Mouse (Mus musculus): Measurements from ENCODE around the gene Acsbg2.

Gene Acsbg2

DNA sequence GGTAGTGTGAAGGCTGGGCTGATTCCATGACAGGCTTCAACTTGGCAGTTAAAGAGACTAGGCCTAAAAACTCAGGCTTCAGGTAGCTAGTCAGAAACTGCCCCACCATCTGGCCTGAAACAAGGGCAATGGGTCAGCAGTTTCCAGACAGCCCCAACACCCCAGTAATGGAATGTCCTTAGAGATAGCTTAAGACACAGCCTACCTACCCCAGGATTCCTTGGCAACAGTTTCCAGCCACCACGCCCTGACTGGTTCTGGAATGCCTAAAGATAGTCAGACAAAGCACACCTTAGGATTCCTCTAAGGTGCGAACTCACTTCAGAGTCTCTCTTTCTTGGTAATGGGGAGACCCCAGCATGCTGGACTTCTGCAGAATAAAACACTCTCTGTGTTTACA lies 51.9 kb downstream of the Acsbg2 start:
- no peak for DNase-seq (ENCODE audit: low read depth)

DNA sequence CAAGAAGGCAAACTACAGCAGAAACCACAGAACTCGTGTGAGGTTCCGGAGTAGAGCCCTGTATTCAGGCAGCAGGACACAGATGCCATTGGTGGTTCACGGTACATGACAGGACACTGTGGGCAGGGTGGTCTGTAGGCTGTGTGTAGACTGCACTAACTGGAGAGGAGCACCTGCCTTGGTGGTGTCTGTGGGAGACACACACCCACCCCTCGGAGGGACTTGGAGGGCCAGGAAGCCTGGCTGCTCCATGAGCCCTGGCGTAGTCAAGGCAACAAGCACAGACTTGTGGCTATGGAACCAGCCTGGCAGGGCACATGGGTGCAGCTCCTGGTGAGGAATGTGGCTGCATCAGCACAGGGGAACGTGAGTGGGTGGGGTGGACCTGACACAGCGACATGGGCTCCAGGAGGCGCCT lies 54.5 kb downstream of the Acsbg2 start:
- DNase-seq (ENCODE audit: low read depth): no peak

DNA sequence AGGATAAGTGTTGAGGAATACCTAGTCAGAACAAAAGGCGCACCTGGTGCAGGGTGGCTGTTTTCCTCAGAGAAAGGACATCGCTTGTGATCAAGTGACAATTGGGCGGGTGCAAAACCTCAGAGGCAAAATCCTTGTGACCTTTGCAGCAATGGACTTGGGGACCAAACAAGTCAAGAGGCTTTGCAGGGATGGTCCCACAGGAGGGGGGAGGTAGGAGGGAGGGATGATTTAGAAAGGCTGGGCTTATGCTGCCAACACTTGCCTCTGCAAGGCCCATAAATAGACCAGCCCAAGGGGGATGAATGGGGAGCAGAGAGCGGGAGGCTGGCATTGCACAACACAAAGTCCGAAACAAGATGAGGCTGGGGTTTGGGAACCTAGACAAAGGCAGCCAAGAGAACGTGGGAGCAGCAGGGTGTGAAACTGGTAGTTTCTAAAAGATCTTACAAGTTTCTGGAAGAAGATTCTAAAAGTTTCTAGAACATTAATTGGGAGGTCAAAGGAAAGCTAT lies 55.2 kb downstream of the Acsbg2 start:
- DNase-seq (ENCODE audit: low read depth): no peak

DNA sequence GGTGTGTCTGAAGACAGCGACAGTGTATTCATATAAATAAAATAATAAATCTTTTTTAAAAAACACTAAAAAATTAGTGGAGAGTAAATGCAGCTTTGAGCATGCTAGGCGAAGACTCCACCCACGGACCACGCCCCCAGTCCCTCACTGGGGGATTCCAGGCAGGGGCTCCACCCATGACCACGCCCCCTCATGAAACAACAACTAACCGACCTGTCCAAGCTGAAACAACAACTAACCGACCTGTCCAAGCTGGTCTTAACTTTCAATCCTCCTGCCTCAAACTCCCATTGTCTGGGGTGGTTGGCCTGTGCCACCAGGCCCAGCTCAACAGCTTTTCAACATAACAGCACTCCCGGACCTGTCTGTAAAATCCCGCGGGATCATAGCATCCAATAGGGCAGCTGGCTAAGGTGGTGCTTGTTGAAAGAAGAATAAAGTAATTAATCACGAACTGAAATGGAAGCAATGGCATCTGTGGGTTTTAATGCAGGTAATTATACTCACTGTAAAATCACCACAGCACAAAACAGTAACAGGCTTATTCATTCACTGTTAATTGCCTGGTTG lies 56.1 kb downstream of the Acsbg2 start:
- no peak for DNase-seq (ENCODE audit: low read depth)

DNA sequence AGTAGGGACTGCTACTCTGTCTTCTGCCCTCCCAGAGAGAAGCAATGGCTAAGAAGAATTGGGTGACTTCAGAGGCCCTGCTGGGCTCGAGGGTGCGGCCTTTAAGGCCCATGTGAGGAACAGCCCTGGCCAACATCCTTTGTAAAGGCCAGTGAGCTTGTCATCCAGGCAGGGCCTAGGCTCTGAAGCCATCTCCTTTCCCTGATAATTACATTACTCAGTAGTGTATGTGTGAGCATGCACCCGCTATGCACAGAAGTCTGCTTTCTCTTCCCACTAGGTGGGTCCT lies 59.2 kb downstream of the Acsbg2 start:
- DNase-seq (ENCODE audit: low read depth): no peak

DNA sequence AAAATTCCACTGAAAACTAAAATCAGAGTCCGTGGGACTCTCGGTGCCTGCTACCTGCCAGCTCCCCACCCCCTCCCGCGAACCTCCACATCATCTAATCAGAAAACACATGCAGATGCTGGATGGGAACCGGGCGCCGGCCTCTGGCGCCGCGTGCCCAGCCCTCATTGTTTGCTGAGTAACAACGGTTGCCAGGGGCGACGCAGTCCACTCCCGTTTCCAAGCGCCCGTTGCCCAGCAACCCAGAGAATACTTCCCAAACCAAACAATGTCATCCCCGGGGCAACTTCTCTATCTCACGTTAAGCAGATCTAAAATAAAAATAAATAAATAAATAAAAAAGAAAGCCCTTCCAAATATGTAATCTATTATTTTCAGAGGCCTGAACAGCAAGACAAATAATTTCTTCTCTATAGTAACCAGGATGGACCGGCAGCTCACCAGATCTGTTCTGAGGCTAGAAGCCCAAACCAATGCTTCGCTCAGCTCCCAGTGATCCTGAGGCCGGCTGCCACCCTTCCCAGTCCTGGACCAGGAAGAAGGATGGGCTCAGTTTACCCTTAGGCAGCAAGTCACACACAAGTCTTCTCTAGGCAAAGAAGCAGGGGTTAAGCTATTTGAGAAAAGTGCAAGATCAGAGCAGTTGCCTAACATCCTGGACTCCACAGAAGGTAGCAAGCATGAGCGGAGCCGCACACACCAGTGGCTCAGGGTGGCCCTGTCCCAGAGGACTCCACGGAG lies 59.8 kb downstream of the Acsbg2 start:
- DNase-seq (ENCODE audit: low read depth): peak; percentile 84

DNA sequence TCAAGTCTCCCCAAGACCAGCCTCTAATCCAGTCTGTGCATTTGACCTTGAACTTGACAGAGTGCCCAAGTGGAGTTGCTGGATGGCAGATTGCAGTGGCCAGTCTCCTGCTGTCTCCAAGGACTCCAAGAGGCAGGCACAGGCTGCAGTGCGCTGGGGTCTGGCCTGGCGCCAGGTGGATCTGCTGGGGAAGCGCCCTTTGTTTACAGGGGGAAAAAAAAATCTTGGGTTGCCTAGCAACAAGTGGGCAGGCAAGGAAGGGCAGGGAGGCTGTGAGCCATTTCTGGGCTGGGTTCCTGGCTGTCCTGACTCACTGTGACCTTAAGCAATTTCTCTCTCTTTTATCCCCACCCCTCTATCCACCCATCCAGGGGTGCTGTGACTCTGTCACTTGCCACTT lies 64.0 kb downstream of the Acsbg2 start:
- DNase-seq (ENCODE audit: low read depth): no peak

DNA sequence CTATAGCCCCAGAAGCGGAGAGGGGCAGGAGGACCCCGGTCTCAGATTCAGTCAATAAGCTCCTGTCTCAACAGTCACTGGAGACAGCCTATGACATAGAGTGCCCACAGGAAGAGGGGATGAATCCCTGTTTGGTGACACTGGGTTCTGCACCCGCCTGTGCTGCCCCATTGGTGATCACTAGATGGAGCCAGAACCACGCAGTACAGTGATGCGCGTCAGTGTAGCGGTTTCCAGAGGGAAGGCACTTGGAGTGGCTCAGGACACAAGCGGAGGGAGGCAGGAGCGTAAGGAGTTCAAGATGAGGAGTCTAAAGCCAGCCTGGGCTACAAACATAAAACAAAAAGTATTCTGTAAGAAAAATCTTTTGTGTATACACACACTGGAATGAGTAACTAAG lies 65.7 kb downstream of the Acsbg2 start:
- DNase-seq (ENCODE audit: low read depth): no peak

DNA sequence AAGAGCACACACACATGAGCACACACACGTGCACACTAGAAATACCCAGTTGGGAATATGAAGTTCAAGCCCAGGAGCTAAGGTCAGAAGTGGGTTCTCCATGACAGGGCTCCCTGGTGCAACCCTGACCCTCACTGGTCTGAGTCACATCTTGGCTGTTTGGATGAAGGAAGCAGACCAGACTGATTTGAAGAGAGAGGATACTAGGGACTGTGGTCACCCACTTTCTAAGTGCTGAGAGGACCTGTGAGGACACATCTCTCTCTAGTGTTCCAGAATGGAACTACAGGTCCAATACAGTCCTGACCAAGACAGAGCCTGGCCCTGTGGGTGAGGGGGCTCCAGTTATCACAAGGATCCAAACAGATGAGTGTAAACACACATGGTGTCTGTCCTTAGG lies 68.5 kb downstream of the Acsbg2 start:
- DNase-seq (ENCODE audit: low read depth): no peak

DNA sequence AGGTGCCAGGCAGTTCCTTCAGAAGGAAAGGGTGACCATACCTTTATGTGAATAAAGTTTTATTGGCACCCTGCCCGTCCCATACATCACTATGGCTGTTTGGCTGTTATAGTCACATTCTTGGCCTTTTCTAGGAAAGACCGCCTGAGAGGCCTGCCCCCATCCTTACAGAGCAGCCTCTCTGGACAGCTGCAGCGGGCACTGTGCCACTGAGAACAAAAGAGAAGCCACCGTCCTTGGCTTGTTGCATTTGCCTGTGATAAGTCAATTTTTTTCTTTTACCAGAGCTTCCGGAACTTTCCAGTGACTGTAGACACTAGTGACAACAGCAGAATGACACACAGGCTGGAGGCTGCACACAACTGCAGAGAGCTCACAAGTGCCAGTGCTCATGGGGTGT lies 69.3 kb downstream of the Acsbg2 start:
- no peak for DNase-seq (ENCODE audit: low read depth)

DNA sequence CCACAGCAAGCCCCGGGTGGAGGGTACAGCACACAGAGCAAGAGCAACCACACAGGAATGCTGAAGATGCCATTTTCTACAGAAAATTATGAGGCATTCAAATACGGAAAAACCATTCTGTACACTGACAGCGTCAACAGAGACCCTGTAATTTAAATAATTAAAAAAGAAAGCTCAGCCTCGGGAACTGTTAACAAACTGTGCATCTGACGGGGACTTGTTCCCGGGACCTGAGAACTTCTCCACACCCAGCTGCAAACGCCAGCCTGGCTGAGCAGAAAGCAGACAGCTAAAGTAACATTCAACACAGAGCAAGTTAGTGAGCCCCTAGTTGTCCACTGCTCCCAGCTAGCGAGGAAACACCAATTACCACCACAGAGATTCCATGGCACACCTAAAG lies 72.2 kb downstream of the Acsbg2 start:
- no peak for DNase-seq (ENCODE audit: low read depth)

DNA sequence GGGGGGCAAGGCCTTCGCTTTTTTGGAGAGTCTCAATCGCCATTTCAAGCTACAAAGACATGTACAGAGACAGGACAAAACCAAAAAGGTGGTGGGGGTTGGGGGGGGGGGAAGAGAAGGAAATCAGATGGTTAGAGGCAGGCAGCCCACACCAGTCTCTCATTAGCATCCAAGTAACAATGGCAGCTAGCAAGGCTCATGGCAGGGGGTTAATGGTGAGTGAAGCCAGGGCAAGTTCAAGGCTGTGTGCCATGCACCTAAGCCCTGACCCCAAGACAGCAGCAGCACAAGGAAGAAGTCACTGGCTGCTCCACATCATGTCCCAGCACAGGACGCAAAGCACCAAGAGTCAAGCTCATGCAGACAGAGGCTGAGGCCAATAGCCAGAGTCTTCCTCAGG lies 75.0 kb downstream of the Acsbg2 start:
- DNase-seq (ENCODE audit: low read depth): no peak

DNA sequence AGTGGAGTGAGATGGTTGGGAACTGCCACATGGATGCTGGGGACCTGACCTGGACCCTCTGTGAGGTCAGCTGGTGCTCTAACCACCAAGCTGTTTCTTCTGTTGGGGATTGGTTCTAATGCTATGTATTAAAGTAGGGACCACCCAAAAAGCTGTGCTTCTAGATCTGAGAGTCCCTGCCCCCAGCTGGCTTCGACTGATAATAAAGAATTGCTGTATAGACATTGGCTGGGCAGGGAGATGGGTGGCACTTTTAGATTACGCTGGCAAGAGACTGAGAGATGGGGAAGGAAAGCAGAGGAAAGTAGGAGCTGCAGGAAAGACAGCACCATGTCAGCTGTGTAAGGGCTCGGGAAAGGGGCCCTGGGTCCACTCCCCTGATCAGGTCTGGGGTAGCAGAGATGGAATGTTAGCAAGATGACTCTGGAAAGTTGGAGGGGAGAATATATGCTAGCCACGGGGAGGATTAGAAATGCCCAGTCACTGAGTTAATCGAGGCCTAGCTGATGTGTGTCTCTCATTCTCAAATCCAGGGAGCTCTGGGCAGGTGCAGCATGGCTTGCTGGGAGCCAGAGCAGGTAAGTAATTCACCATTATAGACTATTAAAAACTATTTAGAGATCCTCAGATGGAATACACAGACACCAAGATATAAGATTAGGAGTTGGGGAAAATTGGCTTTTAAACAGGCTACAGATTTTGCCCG lies 80.5 kb downstream of the Acsbg2 start:
- DNase-seq (ENCODE audit: low read depth): no peak

Data from c-Kit-positive CD71-negative TER-119-negative erythroid progenitor cells, embryonic 14.5 days (primary cell).